Mouse (Mus musculus): ENCODE results near the gene Tspan9. TPM values are rescaled to one million over a fixed set of nuclear protein-coding genes. Genes with fewer than 3 reads are reported as not detected.

Gene Tspan9
- polyA plus RNA-seq, 1 experiment from 2014 or later, result 44.1 TPM

- H3K9me3 ChIP-seq (ENCODE audit: control insufficient read depth, low read length), result no peaks in the 10 kb centered on the region
- DNase-seq (ENCODE audit: low spot score, missing footprints), result no peak
- no peak overlapping the region for H3K4me3 ChIP-seq (ENCODE audit: low read depth, low read length)
- 84% methylated on average over 5 of the region's 5 CpGs for whole genome bisulfite sequencing
- ATAC-seq (ENCODE audit: low FRiP score), result no peak
- H3K4me1 ChIP-seq (ENCODE audit: control insufficient read depth, insufficient read depth, low read length), result peaks cover 9% of the 10 kb centered on the region; the same call in 1 of the 2 replicates
- no peak overlapping the region for H3K27ac ChIP-seq (ENCODE audit: low read depth, low read length)
- no peak overlapping the region for H3K9ac ChIP-seq (ENCODE audit: low read length)
- no peaks in the 10 kb centered on the region for H3K36me3 ChIP-seq (ENCODE audit: control insufficient read depth, insufficient read depth, low read length)
- H3K27me3 ChIP-seq (ENCODE audit: control insufficient read depth, insufficient read depth, low read length), result no peaks in the 10 kb centered on the region
- H3K4me2 ChIP-seq, result no peak overlapping the region
Observed at GRCm38 (mm10) chr6:127971931-127972330, 171.5 kb downstream of the Tspan9 start.

DNA sequence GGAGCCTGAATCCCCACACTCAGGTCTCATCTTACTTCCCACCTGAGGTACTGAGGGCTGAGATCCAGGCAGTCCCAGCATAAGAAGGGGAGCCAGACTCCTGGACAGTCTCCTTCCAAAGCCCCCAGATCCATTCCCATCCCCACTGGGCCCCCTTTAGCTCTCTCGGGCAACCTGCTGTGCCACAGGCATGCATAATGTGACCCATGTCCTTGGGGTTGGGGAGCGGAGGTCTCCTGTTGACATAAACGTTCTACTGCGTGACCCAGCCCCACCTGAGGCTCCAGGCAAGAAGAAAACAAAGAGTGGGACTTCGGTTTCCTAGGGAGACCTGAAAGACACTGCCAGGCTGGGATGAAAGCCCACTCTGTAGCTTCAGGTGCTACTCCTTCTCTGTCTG is 172.5 kb downstream of the Tspan9 start:
- WGBS, result 56% methylated on average over 5 of the region's 5 CpGs
- H3K4me1 ChIP-seq (ENCODE audit: control insufficient read depth, insufficient read depth, low read length), result peaks cover 9% of the 10 kb centered on the region; the same call in 1 of the 2 replicates
- H3K9me3 ChIP-seq (ENCODE audit: control insufficient read depth, low read length), result no peaks in the 10 kb centered on the region
- ATAC-seq (ENCODE audit: low FRiP score) (no peak), DNase-seq (ENCODE audit: low spot score, missing footprints) (no peak)
- H3K27me3 ChIP-seq (ENCODE audit: control insufficient read depth, insufficient read depth, low read length), result no peaks in the 10 kb centered on the region
- H3K36me3 ChIP-seq (ENCODE audit: control insufficient read depth, insufficient read depth, low read length), result no peaks in the 10 kb centered on the region
- no peak overlapping the region for H3K27ac ChIP-seq (ENCODE audit: low read depth, low read length)
- H3K4me3 ChIP-seq (ENCODE audit: low read depth, low read length), result no peak overlapping the region
- H3K4me2 ChIP-seq, result no peak overlapping the region
- no peak overlapping the region for H3K9ac ChIP-seq (ENCODE audit: low read length)

DNA sequence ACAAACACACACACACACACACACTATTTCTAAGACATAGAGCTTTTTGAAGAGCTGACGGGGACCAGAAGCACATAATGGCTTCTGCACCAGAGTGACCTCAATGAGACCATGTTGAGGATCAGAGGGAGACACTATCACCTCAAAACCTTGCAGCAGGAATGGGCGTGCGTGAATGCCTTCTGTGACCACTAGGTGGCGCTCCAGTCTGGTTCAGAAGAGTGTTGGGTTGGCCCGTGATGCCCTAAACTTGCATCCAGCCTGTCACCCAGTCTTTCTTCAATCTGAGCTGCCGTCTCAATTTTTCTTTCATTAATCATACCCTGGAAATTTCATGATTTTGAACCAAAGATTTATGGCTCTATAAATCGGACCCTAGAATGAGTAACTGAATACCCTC is 173.3 kb downstream of the Tspan9 start:
- Histone ChIP-seq H3K27ac (ENCODE audit: low read depth, low read length) (no peak overlapping the region), H3K27me3 (ENCODE audit: control insufficient read depth, insufficient read depth, low read length) (no peaks in the 10 kb centered on the region), H3K9me3 (ENCODE audit: control insufficient read depth, low read length) (no peaks in the 10 kb centered on the region), H3K4me2 (no peak overlapping the region), H3K4me1 (ENCODE audit: control insufficient read depth, insufficient read depth, low read length) (peaks cover 9% of the 10 kb centered on the region; the same call in 1 of the 2 replicates), H3K9ac (ENCODE audit: low read length) (no peak overlapping the region), H3K4me3 (ENCODE audit: low read depth, low read length) (no peak overlapping the region), H3K36me3 (ENCODE audit: control insufficient read depth, insufficient read depth, low read length) (no peaks in the 10 kb centered on the region)
- ATAC-seq (ENCODE audit: low FRiP score) (peak; percentile 53; the same call in 1 of the 2 replicates), DNase-seq (ENCODE audit: low spot score, missing footprints) (peak; percentile 98)
- 8% methylated on average over 7 of the region's 7 CpGs for WGBS

DNA sequence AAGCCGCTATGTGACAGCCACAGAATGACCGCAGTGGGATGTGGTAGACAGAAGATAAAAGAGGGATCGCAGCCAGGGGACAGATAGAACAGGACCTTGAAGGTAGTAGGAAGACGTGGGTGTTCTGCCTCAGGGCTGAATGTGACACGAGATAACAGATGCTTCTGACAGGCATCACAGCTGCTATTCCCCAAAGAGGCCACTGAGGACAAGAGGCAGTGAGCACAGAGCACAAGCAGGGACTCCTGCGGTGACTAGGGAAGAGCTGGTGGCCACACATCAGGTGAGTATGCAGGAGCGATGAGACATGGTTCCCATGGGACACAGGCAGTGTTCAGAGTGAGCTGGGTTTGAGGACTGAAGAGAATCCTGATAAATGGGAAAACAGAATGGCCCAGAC is 173.7 kb downstream of the Tspan9 start:
- WGBS, result 70% methylated on average over 7 of the region's 7 CpGs
- Histone ChIP-seq H3K9me3 (ENCODE audit: control insufficient read depth, low read length) (no peaks in the 10 kb centered on the region), H3K27ac (ENCODE audit: low read depth, low read length) (no peak overlapping the region), H3K4me3 (ENCODE audit: low read depth, low read length) (no peak overlapping the region), H3K27me3 (ENCODE audit: control insufficient read depth, insufficient read depth, low read length) (no peaks in the 10 kb centered on the region), H3K4me2 (no peak overlapping the region), H3K36me3 (ENCODE audit: control insufficient read depth, insufficient read depth, low read length) (no peaks in the 10 kb centered on the region), H3K9ac (ENCODE audit: low read length) (no peak overlapping the region), H3K4me1 (ENCODE audit: control insufficient read depth, insufficient read depth, low read length) (peaks cover 9% of the 10 kb centered on the region; the same call in 1 of the 2 replicates)
- DNase-seq (ENCODE audit: low spot score, missing footprints) (no peak), ATAC-seq (ENCODE audit: low FRiP score) (no peak)

GRCm38 (mm10) chr6:127965497-127965896 is 177.9 kb downstream of the Tspan9 start:
- no peak overlapping the region for H3K4me3 ChIP-seq (ENCODE audit: low read depth, low read length)
- no peak overlapping the region for H3K9ac ChIP-seq (ENCODE audit: low read length)
- H3K4me2 ChIP-seq, result no peak overlapping the region
- 56% methylated on average over 8 of the region's 8 CpGs for WGBS
- H3K27ac ChIP-seq (ENCODE audit: low read depth, low read length), result no peak overlapping the region
- DNase-seq (ENCODE audit: low spot score, missing footprints), result no peak
- no peaks in the 10 kb centered on the region for H3K27me3 ChIP-seq (ENCODE audit: control insufficient read depth, insufficient read depth, low read length)
- peak; percentile 51 for ATAC-seq (ENCODE audit: low FRiP score)
- no peaks in the 10 kb centered on the region for H3K4me1 ChIP-seq (ENCODE audit: control insufficient read depth, insufficient read depth, low read length)
- H3K9me3 ChIP-seq (ENCODE audit: control insufficient read depth, low read length), result no peaks in the 10 kb centered on the region
- no peaks in the 10 kb centered on the region for H3K36me3 ChIP-seq (ENCODE audit: control insufficient read depth, insufficient read depth, low read length)

DNA sequence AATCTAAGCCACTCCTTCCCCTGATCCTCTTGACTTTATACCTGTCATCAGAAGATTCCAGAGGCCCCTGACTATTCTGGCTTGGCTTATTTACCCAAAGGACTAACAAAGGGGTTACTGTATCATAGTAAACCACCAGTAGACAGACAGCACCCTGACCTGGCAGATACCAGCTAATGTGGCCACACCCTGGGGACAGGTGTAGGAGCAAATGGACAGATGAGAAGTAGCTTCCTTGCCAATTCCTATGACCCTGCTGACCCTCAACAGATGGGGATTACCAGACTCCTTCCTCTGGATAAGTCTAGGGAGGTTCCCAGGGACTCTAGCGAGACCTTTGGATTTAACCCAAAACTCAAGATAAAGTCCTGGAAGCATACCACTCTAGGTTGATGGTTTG is 183.2 kb downstream of the Tspan9 start:
- WGBS, result 96% methylated on average over 1 of the region's 1 CpGs

DNA sequence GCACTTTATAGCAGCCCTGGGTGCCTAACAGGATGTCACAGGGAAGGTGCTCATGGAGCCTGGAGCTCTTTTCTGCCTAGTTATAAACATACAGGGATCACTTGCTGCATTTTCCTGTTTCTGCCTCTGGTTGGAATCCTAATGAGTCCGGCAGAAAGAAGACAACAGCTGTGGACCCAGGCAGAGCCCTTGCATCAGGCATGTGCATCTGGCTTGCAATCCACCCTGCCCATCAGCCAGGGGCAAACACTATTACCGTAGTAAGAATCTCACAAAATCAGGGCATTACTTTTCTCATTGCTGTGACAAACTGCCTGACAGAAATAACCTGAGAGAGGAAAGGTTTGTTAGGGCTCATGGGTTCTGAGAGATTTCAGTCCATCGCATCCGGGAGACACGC is 187.2 kb downstream of the Tspan9 start:
- no peak overlapping the region for H3K9ac ChIP-seq (ENCODE audit: low read length)
- DNase-seq (ENCODE audit: low spot score, missing footprints) (no peak), ATAC-seq (ENCODE audit: low FRiP score) (no peak)
- no peaks in the 10 kb centered on the region for H3K36me3 ChIP-seq (ENCODE audit: control insufficient read depth, insufficient read depth, low read length)
- no peaks in the 10 kb centered on the region for H3K4me1 ChIP-seq (ENCODE audit: control insufficient read depth, insufficient read depth, low read length)
- H3K9me3 ChIP-seq (ENCODE audit: control insufficient read depth, low read length), result no peaks in the 10 kb centered on the region
- no peak overlapping the region for H3K27ac ChIP-seq (ENCODE audit: low read depth, low read length)
- H3K27me3 ChIP-seq (ENCODE audit: control insufficient read depth, insufficient read depth, low read length), result no peaks in the 10 kb centered on the region
- H3K4me3 ChIP-seq (ENCODE audit: low read depth, low read length), result no peak overlapping the region
- 89% methylated on average over 5 of the region's 5 CpGs for WGBS
- no peak overlapping the region for H3K4me2 ChIP-seq

More for the DNA sequence above, 183.2 kb downstream of the Tspan9 start:
- Histone ChIP-seq H3K36me3 (ENCODE audit: control insufficient read depth, insufficient read depth, low read length) (no peaks in the 10 kb centered on the region), H3K9me3 (ENCODE audit: control insufficient read depth, low read length) (no peaks in the 10 kb centered on the region), H3K9ac (ENCODE audit: low read length) (no peak overlapping the region), H3K27ac (ENCODE audit: low read depth, low read length) (no peak overlapping the region), H3K4me3 (ENCODE audit: low read depth, low read length) (no peak overlapping the region), H3K4me1 (ENCODE audit: control insufficient read depth, insufficient read depth, low read length) (no peaks in the 10 kb centered on the region), H3K4me2 (no peak overlapping the region), H3K27me3 (ENCODE audit: control insufficient read depth, insufficient read depth, low read length) (no peaks in the 10 kb centered on the region)
- ATAC-seq (ENCODE audit: low FRiP score) (no peak), DNase-seq (ENCODE audit: low spot score, missing footprints) (no peak)

GRCm38 (mm10) chr6:127953071-127953470 is 190.3 kb downstream of the Tspan9 start:
- no peak overlapping the region for H3K27ac ChIP-seq (ENCODE audit: low read depth, low read length)
- 0 out of 2 replicates have a peak, but pooled peaks have one; percentile 24 for ATAC-seq (ENCODE audit: low FRiP score)
- WGBS, result 84% methylated on average over 4 of the region's 4 CpGs

DNA sequence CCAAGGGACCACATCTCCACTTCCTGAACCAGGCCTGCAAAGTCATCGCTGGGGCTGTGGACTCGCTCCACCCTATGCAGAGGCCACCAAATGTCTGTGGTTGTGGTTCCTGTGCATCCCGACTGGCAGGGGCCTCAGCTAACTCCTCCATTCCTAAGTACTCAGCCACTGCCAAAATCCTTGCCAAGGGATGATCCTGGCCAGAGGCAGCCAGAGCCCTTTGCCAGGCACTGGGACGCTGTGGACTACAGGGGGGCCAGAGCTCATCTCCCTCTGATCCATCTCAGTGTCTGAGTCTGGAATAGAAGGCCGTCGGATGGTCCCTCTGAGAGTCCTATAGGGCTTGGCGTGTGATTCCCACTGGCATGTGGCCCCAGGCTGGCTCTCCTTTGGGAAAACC is 193.5 kb downstream of the Tspan9 start:
- WGBS, result 89% methylated on average over 7 of the region's 7 CpGs
- H3K9me3 ChIP-seq (ENCODE audit: control insufficient read depth, low read length), result no peaks in the 10 kb centered on the region
- DNase-seq (ENCODE audit: low spot score, missing footprints) (no peak), ATAC-seq (ENCODE audit: low FRiP score) (no peak)
- no peak overlapping the region for H3K27ac ChIP-seq (ENCODE audit: low read depth, low read length)
- H3K4me2 ChIP-seq, result no peak overlapping the region
- no peaks in the 10 kb centered on the region for H3K4me1 ChIP-seq (ENCODE audit: control insufficient read depth, insufficient read depth, low read length)
- no peak overlapping the region for H3K4me3 ChIP-seq (ENCODE audit: low read depth, low read length)
- no peaks in the 10 kb centered on the region for H3K27me3 ChIP-seq (ENCODE audit: control insufficient read depth, insufficient read depth, low read length)
- H3K36me3 ChIP-seq (ENCODE audit: control insufficient read depth, insufficient read depth, low read length), result no peaks in the 10 kb centered on the region
- H3K9ac ChIP-seq (ENCODE audit: low read length), result no peak overlapping the region

More at GRCm38 (mm10) chr6:127953071-127953470, 190.3 kb downstream of the Tspan9 start:
- DNase-seq (ENCODE audit: low spot score, missing footprints), result no peak
- Histone ChIP-seq H3K9me3 (ENCODE audit: control insufficient read depth, low read length) (no peaks in the 10 kb centered on the region), H3K9ac (ENCODE audit: low read length) (no peak overlapping the region), H3K27me3 (ENCODE audit: control insufficient read depth, insufficient read depth, low read length) (no peaks in the 10 kb centered on the region), H3K4me3 (ENCODE audit: low read depth, low read length) (no peak overlapping the region), H3K4me2 (no peak overlapping the region), H3K4me1 (ENCODE audit: control insufficient read depth, insufficient read depth, low read length) (no peaks in the 10 kb centered on the region), H3K36me3 (ENCODE audit: control insufficient read depth, insufficient read depth, low read length) (no peaks in the 10 kb centered on the region)

Data from midbrain, embryonic 11.5 days (tissue).